Mouse (Mus musculus) hindbrain, embryonic 16.5 days (tissue): Measurements from ENCODE around the gene Mad2l2. TPM values are rescaled to one million over a fixed set of nuclear protein-coding genes. Genes with fewer than 3 reads are reported as not detected.
A peak's percentile ranks its signal among the peaks of the same experiment; 100 is the strongest.

Source experiments
- ATAC-seq: fragments of 200-750 bp; cut with Nextera tagmentation; 2 replicates; pipeline ENCODE4 v1.8.0; 2017; ENCODE audit warnings: moderate TSS enrichment, moderate library complexity
- H3K27ac ChIP-seq: fragments of 300-500 bp; sonication (generic); 2 replicates; pipeline ENCODE4 v1.5.1; 2014; ENCODE audit warnings: low read depth, mild to moderate bottlenecking, control low read depth, low read length, moderate library complexity
- H3K27me3 ChIP-seq: fragments of 300-500 bp; sonication (generic); replicated peaks from 2 replicates; pipeline ENCODE4 v1.6.1; 2014; ENCODE audit warnings: low read length; ENCODE audit not compliant: control insufficient read depth, insufficient read depth
- H3K36me3 ChIP-seq: fragments of 300-500 bp; sonication (generic); 2 replicates; pipeline ENCODE4 v1.6.1; 2014; ENCODE audit warnings: mild to moderate bottlenecking, low read length, moderate library complexity, mixed read lengths; ENCODE audit not compliant: control insufficient read depth, insufficient read depth
- H3K4me1 ChIP-seq: fragments of 300-500 bp; sonication (generic); 2 replicates; pipeline ENCODE4 v1.6.1; 2014; ENCODE audit warnings: low read depth, low read length; ENCODE audit not compliant: control insufficient read depth, insufficient read depth
- H3K4me2 ChIP-seq: fragments of 300-500 bp; sonication (generic); 2 replicates; pipeline ENCODE4 v1.6.1; 2014; ENCODE audit warnings: mild to moderate bottlenecking, low read length, control low read depth, moderate library complexity
- H3K4me3 ChIP-seq: fragments of 300-500 bp; sonication (generic); 2 replicates; pipeline ENCODE4 v1.5.1; 2014; ENCODE audit warnings: mild to moderate bottlenecking, low read length, control low read depth, moderate library complexity
- H3K9ac ChIP-seq: fragments of 300-500 bp; sonication (generic); 2 replicates; pipeline ENCODE4 v1.6.1; 2014; ENCODE audit warnings: low read depth, mild to moderate bottlenecking, control low read depth, low read length, moderate library complexity
- H3K9me3 ChIP-seq: fragments of 300-500 bp; sonication (generic); 2 replicates; pipeline ENCODE4 v1.6.1; 2014; ENCODE audit warnings: mild to moderate bottlenecking, low read length, moderate library complexity; ENCODE audit not compliant: control insufficient read depth
- WGBS: fragments of 180-500 bp; shearing (Covaris S2); extraction: QIAGEN DNeasy Blood & Tissue Kit; methylation state at CpG from one replicate; pipeline ENCODE4 v1.1.7; 2014; 5-methylcytosine and 5-hydroxymethylcytosine counted together
- polyA plus RNA-seq: library from polyadenylated mRNA; unstranded; fragments of >200 nt; fragmentation: Nextera tagmentation; extraction: Ambion mirVana; gene quantifications from 2 replicates; pipeline ENCODE4 v1.2.1, GENCODE M21; 2015

Gene Mad2l2
- polyA plus RNA-seq, 1 experiment from 2014 or later = 98.0 TPM

DNA sequence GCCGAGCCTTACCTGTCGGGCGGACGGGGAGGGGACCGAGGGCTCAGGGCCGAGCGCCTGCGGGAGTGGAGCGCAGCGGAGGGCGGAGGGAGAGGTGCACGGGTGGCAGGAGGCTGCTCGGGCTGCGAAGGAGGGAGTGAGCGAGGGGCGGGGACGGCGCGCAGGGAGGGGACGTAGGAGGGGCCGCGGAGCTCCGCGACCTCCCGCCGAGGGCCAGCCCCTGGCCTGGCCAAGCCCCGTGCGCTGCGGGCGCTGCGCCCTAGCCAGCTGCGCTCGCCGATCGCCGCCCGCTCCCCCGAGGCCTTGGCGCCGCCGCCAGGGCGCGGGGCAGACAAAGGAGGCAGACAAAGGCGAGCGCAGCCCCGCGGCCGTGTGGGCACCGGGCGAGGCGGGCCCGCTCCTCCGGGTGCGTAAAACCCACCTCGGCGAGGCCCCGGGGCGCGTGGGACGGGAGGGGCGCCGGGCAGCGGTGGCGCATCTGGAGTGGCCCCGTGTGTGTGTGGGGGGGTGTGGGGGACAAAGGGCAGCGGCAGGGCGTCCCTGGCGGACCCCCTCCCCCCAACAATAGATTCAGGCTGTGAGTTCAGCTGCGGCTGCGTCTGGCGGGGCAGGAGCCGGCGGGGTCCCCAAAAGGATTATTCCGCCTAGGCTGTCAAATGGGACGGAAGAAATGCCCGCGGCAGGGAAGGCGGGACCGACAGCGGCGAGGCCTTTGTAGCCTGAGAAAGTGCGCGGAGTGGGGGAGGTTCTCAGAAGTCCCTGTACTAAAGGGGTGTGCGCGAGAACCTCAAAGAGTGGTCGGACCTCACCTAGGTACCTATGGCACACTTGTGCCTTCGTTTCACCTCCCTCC, 603 bp downstream of the Mad2l2 start, which contains the start of gene Draxin:
Gene Draxin (minus strand): TSS at position 138 of the 853 bp plus-strand sequence.
- Histone ChIP-seq H3K4me3 (peak within 1 kb of the TSS; percentile 74), H3K36me3 (no peaks in the 10 kb centered on the region), H3K4me2 (peak within 1 kb of the TSS; percentile 66), H3K27ac (peak within 1 kb of the TSS; percentile 94), H3K9ac (peak within 1 kb of the TSS; percentile 93), H3K4me1 (peaks cover 15% of the 10 kb centered on the region), H3K27me3 (no peaks in the 10 kb centered on the region), H3K9me3 (no peaks in the 10 kb centered on the region)
- peak; percentile 84 for ATAC-seq
- 0% methylated on average over 61 of the region's 87 CpGs for WGBS

DNA sequence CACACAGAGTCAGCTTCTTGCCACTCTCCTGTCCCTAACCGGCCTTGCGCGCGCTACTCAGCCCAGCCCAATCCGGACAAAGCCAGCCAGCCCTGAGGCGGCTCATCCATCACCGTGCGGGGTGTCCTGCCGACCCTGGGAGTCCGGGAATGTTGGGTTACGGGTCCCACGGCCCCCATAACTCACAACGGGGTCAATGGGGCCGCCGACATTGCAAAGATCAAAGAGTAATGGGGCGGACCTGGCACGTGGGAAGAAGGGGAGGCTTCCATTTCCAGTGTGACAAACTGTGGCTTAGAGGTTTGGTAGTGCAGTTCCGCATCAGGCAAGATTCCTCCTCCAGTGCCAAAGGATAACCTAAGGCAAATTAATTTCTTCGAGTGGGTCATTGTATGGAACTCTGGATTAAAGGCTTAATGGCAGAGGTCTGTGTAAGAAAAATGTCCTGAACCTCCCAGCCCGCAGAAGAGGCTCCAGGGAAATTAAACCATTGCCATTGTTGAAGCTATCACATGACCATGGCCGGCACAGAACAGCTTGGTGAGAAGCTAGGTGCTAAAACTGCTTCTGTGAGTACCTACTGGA, 1.4 kb downstream of the Mad2l2 start:
- Histone ChIP-seq H3K4me3 (peak overlapping the region; percentile 74), H3K9me3 (no peaks in the 10 kb centered on the region), H3K36me3 (no peaks in the 10 kb centered on the region), H3K27me3 (no peaks in the 10 kb centered on the region), H3K4me1 (peaks cover 15% of the 10 kb centered on the region), H3K27ac (peak overlapping the region; percentile 94), H3K4me2 (peak overlapping the region; percentile 66), H3K9ac (peak overlapping the region; percentile 93)
- WGBS = under 1% methylated on average over 21 of the region's 21 CpGs
- peak; percentile 58 for ATAC-seq

DNA sequence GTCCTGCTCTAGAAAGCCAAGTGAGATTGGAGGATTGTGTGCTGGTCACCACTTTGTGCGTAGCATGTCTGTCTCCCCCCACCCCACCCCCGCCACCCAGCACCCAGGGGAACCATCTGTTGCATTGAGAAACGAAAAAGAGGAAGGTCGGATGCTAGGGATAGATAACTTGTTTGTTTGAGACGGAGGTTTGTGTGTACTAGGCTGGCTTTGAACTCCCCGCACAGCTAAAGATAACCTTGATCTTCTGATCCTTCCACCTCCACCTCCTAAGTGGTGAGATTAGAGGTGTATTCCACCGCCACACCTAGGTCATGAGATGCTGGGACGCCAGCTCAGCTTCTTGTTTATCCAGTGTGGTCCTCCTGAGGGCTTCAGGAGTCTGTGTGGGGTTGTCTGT, 4.8 kb downstream of the Mad2l2 start:
- no peaks in the 10 kb centered on the region for H3K27me3 ChIP-seq
- 88% methylated on average over 8 of the region's 8 CpGs for WGBS
- no peak overlapping the region for H3K27ac ChIP-seq
- no peaks in the 10 kb centered on the region for H3K9me3 ChIP-seq
- ATAC-seq = no peak
- H3K4me1 ChIP-seq = peaks cover 15% of the 10 kb centered on the region
- no peaks in the 10 kb centered on the region for H3K36me3 ChIP-seq
- H3K4me2 ChIP-seq = no peak overlapping the region
- H3K9ac ChIP-seq = no peak overlapping the region
- H3K4me3 ChIP-seq = no peak overlapping the region

DNA sequence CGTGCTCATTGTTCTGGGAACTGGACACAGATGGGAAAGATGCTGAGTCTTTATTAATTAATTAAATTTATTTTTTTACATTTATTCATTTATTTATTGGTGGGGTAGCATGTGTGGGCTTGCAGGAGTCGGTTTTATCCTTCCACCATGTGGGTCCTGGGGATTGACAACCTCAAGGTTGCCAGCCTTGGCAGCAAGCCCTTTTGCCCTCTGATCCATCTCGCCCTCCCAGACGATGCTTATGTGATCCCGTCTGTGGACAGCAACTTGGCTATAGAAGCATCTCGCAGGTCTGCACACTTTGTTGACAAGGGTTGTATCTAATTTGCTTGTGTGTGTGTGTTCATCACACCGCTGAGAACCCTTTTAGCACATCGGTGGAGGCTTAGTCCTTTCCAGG, 7.3 kb downstream of the Mad2l2 start:
- no peak for ATAC-seq
- H3K4me3 ChIP-seq = no peak overlapping the region
- no peak overlapping the region for H3K9ac ChIP-seq
- WGBS = 56% methylated on average over 8 of the region's 8 CpGs
- H3K9me3 ChIP-seq = no peaks in the 10 kb centered on the region
- no peaks in the 10 kb centered on the region for H3K27me3 ChIP-seq
- H3K4me1 ChIP-seq = peaks cover 12% of the 10 kb centered on the region
- no peak overlapping the region for H3K4me2 ChIP-seq
- no peak overlapping the region for H3K27ac ChIP-seq
- H3K36me3 ChIP-seq = no peaks in the 10 kb centered on the region

DNA sequence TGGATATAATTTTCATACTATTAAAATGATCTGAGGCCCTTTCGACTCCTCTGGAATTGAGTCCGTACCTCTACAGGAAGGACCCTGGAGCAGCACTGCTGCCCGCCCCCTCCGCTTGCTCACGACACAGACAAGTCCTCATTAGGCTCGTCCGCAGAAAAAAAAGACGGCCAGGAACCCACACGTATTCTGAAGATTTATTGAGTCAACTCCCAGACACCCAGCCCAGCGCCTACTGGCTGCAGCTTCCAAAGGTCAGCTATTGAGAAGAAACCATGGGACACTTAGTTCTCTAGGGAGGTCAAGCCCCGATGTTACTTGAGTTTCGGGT, 9.5 kb downstream of the Mad2l2 start:
- WGBS = under 1% methylated on average over 12 of the region's 12 CpGs
- Histone ChIP-seq H3K4me2 (peak overlapping the region; percentile 94), H3K9ac (peak overlapping the region; percentile 81), H3K4me1 (peaks cover 10% of the 10 kb centered on the region), H3K27me3 (no peaks in the 10 kb centered on the region), H3K27ac (peak overlapping the region; percentile 91), H3K36me3 (no peaks in the 10 kb centered on the region), H3K4me3 (peak overlapping the region; percentile 77), H3K9me3 (no peaks in the 10 kb centered on the region)
- ATAC-seq = peak; percentile 18

DNA sequence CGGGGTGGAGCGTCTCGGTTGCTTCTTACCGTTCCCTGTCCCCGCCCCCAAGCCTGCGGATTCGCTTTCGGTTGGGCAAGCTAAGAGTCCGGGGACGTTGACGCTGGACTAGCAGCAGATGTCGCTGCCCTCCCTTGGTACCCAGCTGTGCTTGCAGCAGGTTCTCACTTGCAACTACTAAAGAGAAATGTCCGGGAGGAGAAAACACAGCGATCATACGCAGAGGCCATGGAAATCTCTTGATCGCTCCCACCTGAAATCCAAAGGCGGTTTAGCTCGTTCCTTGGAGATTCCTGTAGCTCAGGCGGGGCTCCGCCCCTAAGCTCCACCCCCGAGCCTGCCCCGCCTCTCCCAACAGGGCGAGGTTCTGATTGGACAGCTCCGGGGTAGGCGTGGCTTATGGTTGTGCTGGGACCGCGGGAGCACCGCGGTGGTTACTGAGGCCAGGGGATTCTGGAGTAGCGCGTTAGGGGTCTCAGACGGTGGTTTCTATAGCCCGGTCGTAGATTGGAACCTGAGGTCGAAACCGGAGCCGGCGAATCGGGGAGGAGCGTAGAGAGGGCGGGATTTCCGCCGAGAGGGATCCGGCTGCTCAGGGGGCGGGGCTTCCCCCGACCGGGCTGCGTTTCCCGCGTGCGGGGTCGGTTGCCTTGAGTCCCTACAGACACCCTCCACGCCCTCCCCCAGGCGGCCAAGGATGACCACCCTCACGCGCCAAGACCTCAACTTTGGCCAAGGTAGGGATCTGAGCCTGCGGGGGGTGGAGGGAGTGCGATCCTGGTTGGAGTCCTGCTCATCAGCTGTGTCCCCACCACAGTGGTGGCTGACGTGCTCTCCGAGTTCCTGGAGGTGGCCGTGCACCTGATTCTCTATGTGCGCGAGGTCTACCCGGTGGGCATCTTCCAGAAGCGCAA, 10.2 kb downstream of the Mad2l2 start:
- peaks cover 10% of the 10 kb centered on the region for H3K4me1 ChIP-seq
- peak overlapping the region; percentile 91 for H3K27ac ChIP-seq
- H3K4me3 ChIP-seq = peak overlapping the region; percentile 77
- H3K9ac ChIP-seq = peak overlapping the region; percentile 81
- H3K9me3 ChIP-seq = no peaks in the 10 kb centered on the region
- ATAC-seq = peak; percentile 94
- WGBS = under 1% methylated on average over 62 of the region's 65 CpGs
- H3K4me2 ChIP-seq = peak overlapping the region; percentile 94
- H3K27me3 ChIP-seq = no peaks in the 10 kb centered on the region
- H3K36me3 ChIP-seq = peaks cover 4% of the 10 kb centered on the region

DNA sequence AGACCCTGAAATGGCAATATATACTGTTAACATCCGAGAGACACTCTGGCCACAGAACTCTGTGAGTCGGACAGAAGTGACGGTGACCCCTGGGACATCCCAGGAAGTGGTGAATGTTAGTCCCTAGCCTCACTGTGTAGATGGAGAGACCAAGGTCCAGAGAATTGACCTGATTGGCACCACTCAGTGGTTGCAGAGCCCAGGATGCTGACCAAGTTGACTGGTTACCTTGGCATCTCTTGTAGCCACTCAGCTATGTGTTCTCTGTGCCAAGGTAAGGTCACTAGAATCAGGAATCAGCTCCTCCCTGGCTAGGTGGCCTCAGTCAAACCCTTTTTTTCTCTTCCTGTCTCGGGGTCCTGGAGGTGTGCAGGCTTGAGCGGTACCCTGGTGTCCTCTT, 13.5 kb downstream of the Mad2l2 start:
- no peak overlapping the region for H3K4me3 ChIP-seq
- no peak for ATAC-seq
- no peaks in the 10 kb centered on the region for H3K27me3 ChIP-seq
- no peak overlapping the region for H3K27ac ChIP-seq
- 84% methylated on average over 5 of the region's 5 CpGs for WGBS
- H3K36me3 ChIP-seq = peaks cover 16% of the 10 kb centered on the region
- no peak overlapping the region for H3K4me2 ChIP-seq
- H3K4me1 ChIP-seq = peaks cover 10% of the 10 kb centered on the region
- no peak overlapping the region for H3K9ac ChIP-seq
- H3K9me3 ChIP-seq = no peaks in the 10 kb centered on the region

DNA sequence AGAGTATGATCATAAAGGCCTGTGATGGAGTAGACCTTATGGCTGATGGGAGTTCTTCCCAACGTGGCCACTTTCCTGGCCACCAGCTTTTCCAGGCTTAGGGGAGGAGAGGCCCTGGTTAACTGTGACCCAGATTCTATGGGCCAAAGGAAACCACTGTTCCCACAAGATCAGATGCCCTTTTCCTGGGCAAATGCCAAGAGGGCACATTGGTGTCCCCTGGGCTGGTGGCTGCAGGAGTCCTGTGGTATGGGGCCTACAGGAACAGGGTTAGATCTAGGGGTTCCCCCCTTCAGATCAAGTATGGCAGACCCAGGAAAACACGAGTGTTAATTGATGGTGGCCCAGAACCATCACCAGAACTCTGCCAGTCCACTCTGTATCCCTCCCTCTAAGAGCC, 17.5 kb downstream of the Mad2l2 start:
- no peak for ATAC-seq
- Histone ChIP-seq H3K9me3 (no peaks in the 10 kb centered on the region), H3K9ac (no peak overlapping the region), H3K4me2 (no peak overlapping the region), H3K4me1 (peaks cover 4% of the 10 kb centered on the region), H3K36me3 (peaks cover 16% of the 10 kb centered on the region), H3K27me3 (no peaks in the 10 kb centered on the region), H3K4me3 (no peak overlapping the region), H3K27ac (no peak overlapping the region)
- 85% methylated on average over 2 of the region's 2 CpGs for WGBS

DNA sequence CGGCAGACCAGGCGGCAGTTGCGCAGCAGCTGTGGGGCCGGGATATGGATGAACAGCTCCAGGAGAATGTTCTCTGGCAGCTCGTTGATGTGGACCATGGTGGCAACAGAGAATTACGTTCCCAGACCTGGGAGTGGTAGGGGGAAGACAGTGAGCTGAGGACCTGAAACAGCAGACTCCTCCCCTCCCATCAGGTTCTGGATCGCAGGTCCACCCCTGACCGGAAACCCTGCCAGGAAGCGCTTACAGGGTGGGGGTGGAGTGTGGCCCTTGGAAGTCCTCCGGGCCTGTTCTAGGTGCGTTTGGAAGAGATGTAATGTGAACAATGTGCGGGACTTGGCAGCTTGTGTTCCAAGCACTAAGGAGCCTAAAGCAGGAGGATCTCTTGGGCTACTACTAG, 19.4 kb downstream of the Mad2l2 start:
- peaks cover 4% of the 10 kb centered on the region for H3K4me1 ChIP-seq
- H3K9me3 ChIP-seq = no peaks in the 10 kb centered on the region
- no peak overlapping the region for H3K4me3 ChIP-seq
- WGBS = 67% methylated on average over 12 of the region's 12 CpGs
- H3K27ac ChIP-seq = no peak overlapping the region
- H3K9ac ChIP-seq = no peak overlapping the region
- no peak for ATAC-seq
- no peaks in the 10 kb centered on the region for H3K27me3 ChIP-seq
- no peak overlapping the region for H3K4me2 ChIP-seq
- peaks cover 27% of the 10 kb centered on the region for H3K36me3 ChIP-seq
